In genomic region chr13:37778147-37778593, GRCm38 (mm10) we compare ENCODE assay signal across 8 mouse cellular contexts. TPM values are rescaled to one million over a fixed set of nuclear protein-coding genes. Genes with fewer than 3 reads are reported as not detected.
DNase-seq lines count a peak whose midpoint lies in the region; ATAC-seq and TF ChIP-seq lines count a peak whose summit lies in the region.

Gene Rreb1 (plus strand): TSS chr13:37778400.

- H3ac ChIP-seq in C2C12 (ENCODE audit: control insufficient read depth, insufficient read length, low read depth) = peak within 1 kb of the TSS; percentile 39

- WGBS in forebrain, embryonic 16.5 days = under 1% methylated on average over 37 of the region's 37 CpGs
- under 1% methylated on average over 37 of the region's 37 CpGs for WGBS in large intestine, adult 2 months
- 0% methylated on average over 36 of the region's 37 CpGs for WGBS in liver, postnatal 0 days (ENCODE audit: insufficient replicate concordance)
- under 1% methylated on average over 35 of the region's 37 CpGs for WGBS in neural tube, embryonic 13.5 days

- no peak for TF ChIP-seq CTCF in C2C12 (IDR thresholded peaks at IDR 0.05; ENCODE audit: control insufficient read depth, insufficient read depth, insufficient read length)
- TF ChIP-seq CTCF in liver, postnatal 0 days (IDR thresholded peaks at IDR 0.05; ENCODE audit: low read depth) = no peak

- no peak within 1 kb of the TSS for H3K4me3 ChIP-seq in C2C12 (ENCODE audit: insufficient read depth, poor library complexity, severe bottlenecking)
- peak within 1 kb of the TSS; percentile 46 for H3K4me3 ChIP-seq in forebrain, embryonic 16.5 days (replicated peaks; ENCODE audit: low read length)
- peak within 1 kb of the TSS; percentile 68 for H3K4me3 ChIP-seq in liver, postnatal 0 days (ENCODE audit: low read depth, low read length)
- peak within 1 kb of the TSS; percentile 50 for H3K4me3 ChIP-seq in neural tube, embryonic 13.5 days

- peaks cover 13% of the 10 kb centered on the region for H3K4me1 ChIP-seq in forebrain, embryonic 16.5 days (replicated peaks; ENCODE audit: control insufficient read depth, insufficient read depth, low read length)
- H3K4me1 ChIP-seq in liver, postnatal 0 days (ENCODE audit: insufficient read depth) = peaks cover 20% of the 10 kb centered on the region
- H3K4me1 ChIP-seq in neural tube, embryonic 13.5 days (replicated peaks) = peaks cover 16% of the 10 kb centered on the region

- H3K4me2 ChIP-seq in forebrain, embryonic 16.5 days (ENCODE audit: low read length) = peak within 1 kb of the TSS; percentile 83
- H3K4me2 ChIP-seq in liver, postnatal 0 days (ENCODE audit: low read depth, low read length) = peak within 1 kb of the TSS; percentile 89
- peak within 1 kb of the TSS; percentile 99 for H3K4me2 ChIP-seq in neural tube, embryonic 13.5 days

- H3K79me2 ChIP-seq in C2C12 (ENCODE audit: control insufficient read depth, insufficient read depth) = no peaks in the 10 kb centered on the region

- peak within 1 kb of the TSS; percentile 7 for H3K9ac ChIP-seq in forebrain, embryonic 16.5 days (replicated peaks; ENCODE audit: low read depth, low read length)
- H3K9ac ChIP-seq in liver, postnatal 0 days (replicated peaks) = peak within 1 kb of the TSS; percentile 68
- H3K9ac ChIP-seq in neural tube, embryonic 13.5 days = peak within 1 kb of the TSS; percentile 63

- ATAC-seq in forebrain, embryonic 16.5 days = peak; percentile 74
- ATAC-seq in liver, postnatal 0 days = peak; percentile 56
- ATAC-seq in neural tube, embryonic 13.5 days (ENCODE audit: low read depth) = peak; percentile 73

- peak in 1 of 2 experiments; percentile 14 for DNase-seq in adrenal gland, postnatal 4 days (ENCODE audit: low spot score in 2 of 2)
- DNase-seq in heart, postnatal 10 days = peak; percentile 63 to 64
- no peak for DNase-seq in large intestine, adult 2 months (ENCODE audit: low read depth, low spot score)
- peak; percentile 56 for DNase-seq in liver, postnatal 0 days
- DNase-seq in thymus, postnatal 10 days (ENCODE audit: low spot score in 2 of 2) = peak; percentile 65 to 68

- H3K27ac ChIP-seq in forebrain, embryonic 16.5 days (ENCODE audit: low read length) = no peak within 1 kb of the TSS
- peak within 1 kb of the TSS; percentile 70 for H3K27ac ChIP-seq in liver, postnatal 0 days (ENCODE audit: low read depth)
- no peak within 1 kb of the TSS for H3K27ac ChIP-seq in neural tube, embryonic 13.5 days (replicated peaks)

- no peaks in the 10 kb centered on the region for H3K79me3 ChIP-seq in C2C12 (ENCODE audit: low read depth)

- no peaks in the 10 kb centered on the region for H3K9me3 ChIP-seq in forebrain, embryonic 16.5 days (ENCODE audit: control insufficient read depth, low read length)
- H3K9me3 ChIP-seq in liver, postnatal 0 days (ENCODE audit: low read length) = no peaks in the 10 kb centered on the region
- H3K9me3 ChIP-seq in neural tube, embryonic 13.5 days = no peaks in the 10 kb centered on the region

- H3K36me3 ChIP-seq in C2C12 (ENCODE audit: control insufficient read depth, insufficient read depth) = no peaks in the 10 kb centered on the region
- no peaks in the 10 kb centered on the region for H3K36me3 ChIP-seq in forebrain, embryonic 16.5 days (ENCODE audit: control insufficient read depth, insufficient read depth)
- no peaks in the 10 kb centered on the region for H3K36me3 ChIP-seq in liver, postnatal 0 days (replicated peaks; ENCODE audit: insufficient read depth, low read length)
- no peaks in the 10 kb centered on the region for H3K36me3 ChIP-seq in neural tube, embryonic 13.5 days

- no peaks in the 10 kb centered on the region for H3K27me3 ChIP-seq in C2C12 (ENCODE audit: control insufficient read depth, insufficient read depth, insufficient read length)
- H3K27me3 ChIP-seq in forebrain, embryonic 16.5 days (replicated peaks; ENCODE audit: control insufficient read depth, insufficient read depth, low read length) = peaks cover 18% of the 10 kb centered on the region
- no peaks in the 10 kb centered on the region for H3K27me3 ChIP-seq in liver, postnatal 0 days (ENCODE audit: insufficient read depth, low read length)
- H3K27me3 ChIP-seq in neural tube, embryonic 13.5 days = peaks cover 43% of the 10 kb centered on the region

- intact Hi-C loops in heart, postnatal 10 days (cut with DNase I) = no loop called here

- no peak for TF ChIP-seq EP300 in liver, postnatal 0 days (IDR thresholded peaks at IDR 0.05; ENCODE audit: low read depth)

TF ChIP-seq in C2C12, 6 proteins besides CTCF, POLR2A, EP300 and RAD21:
- TF ChIP-seq MAX (IDR thresholded peaks at IDR 0.05) (no peak), CEBPB (IDR thresholded peaks at IDR 0.05; ENCODE audit: low read depth) (no peak), FOSL1 (IDR thresholded peaks at IDR 0.05; ENCODE audit: insufficient read depth, low read length, poor library complexity, severe bottlenecking) (no peak), MYOD1 (IDR thresholded peaks at IDR 0.05; ENCODE audit: control insufficient read depth, insufficient read length, low read depth) (no peak), MYOG (IDR thresholded peaks at IDR 0.05; ENCODE audit: control insufficient read depth, extremely low read depth, insufficient read length) (no peak), USF1 (IDR thresholded peaks at IDR 0.05; ENCODE audit: low read depth) (no peak)

RNA-seq across cellular contexts. Expression of gene Rreb1, which starts in this region (rescaled TPM):
- polyA plus RNA-seq in C2C12 (2012; fragmentation: generic; extraction: Trizol) = 6.0 TPM
- total RNA-seq in adrenal gland, postnatal 4 days (2021) = 10 to 100 TPM; 83.9 to 84.6 TPM
- polyA plus RNA-seq in forebrain, embryonic 16.5 days (2015; fragmentation: Nextera tagmentation; extraction: Ambion mirVana) = 1.3 and 2.1 TPM in 2 replicates
- total RNA-seq in heart, postnatal 10 days (2021) = 10 to 100 TPM; 46.7 to 61.8 TPM
- polyA plus RNA-seq in large intestine, adult 2 months (2012; rRNA removed) = 10.4 and 20.4 TPM in 2 replicates
- 3.8 and 4.4 TPM in 2 replicates for polyA plus RNA-seq in liver, postnatal 0 days (2015; fragmentation: Nextera tagmentation; extraction: Ambion mirVana)
- polyA plus RNA-seq in neural tube, embryonic 13.5 days (2015; fragmentation: Nextera tagmentation; extraction: Ambion mirVana) = 2.7 and 3.7 TPM in 2 replicates

Comparison
In these comparisons a context has a peak if more than half of its experiments do, and no peak if none do; other contexts are left out.
1. H3K9ac ChIP-seq: peak in every context shown above with its lines; median percentile 68 in liver, postnatal 0 days; 63 in neural tube, embryonic 13.5 days; 7 in forebrain, embryonic 16.5 days.